Mouse (Mus musculus) bone marrow macrophage, adult 2 months (primary cell): Measurements from ENCODE around the gene Ugt1a1.
"Not testable (repeated sequence)": the region's sequence is repeated elsewhere in the genome, so short reads cannot be mapped to it uniquely, and the experiment has no call there.

ENCODE experiments used
- CTCF ChIP-seq: IDR thresholded peaks from 2 replicates; pipeline ENCODE4 v1.5.1; 2012; ENCODE audit warnings: low read depth, mild to moderate bottlenecking, low read length, moderate library complexity
- POLR2A ChIP-seq: IDR thresholded peaks from 2 replicates; pipeline ENCODE4 v1.6.1; 2012; ENCODE audit warnings: mild to moderate bottlenecking, low read depth, low read length, borderline replicate concordance

- TF ChIP-seq CTCF, POLR2A: not testable (repeated sequence)
These were observed 39.6 kb upstream of the Ugt1a1 start for GRCm38 (mm10) chr1:88172190-88172589.
